Mouse (Mus musculus) liver (tissue): Measurements from ENCODE around the gene Brd7.

Source experiments
- DNase-seq: peaks from one replicate; pipeline ENCODE4 v3.0.0-alpha.2; 2020; ENCODE audit warnings: mixed read lengths

Gene Brd7

GRCm38 (mm10) chr8:88349046-88349445 lies 12.9 kb downstream of the Brd7 start:
- no peak for DNase-seq

GRCm38 (mm10) chr8:88342026-88342425 lies 20.0 kb downstream of the Brd7 start:
- no peak for DNase-seq

- no peak for DNase-seq
These were observed 21.9 kb downstream of the Brd7 start for GRCm38 (mm10) chr8:88339887-88340695.

- no peak for DNase-seq
These were observed 22.8 kb downstream of the Brd7 start for GRCm38 (mm10) chr8:88339221-88339620.

GRCm38 (mm10) chr8:88334975-88335374 lies 27.0 kb downstream of the Brd7 start:
- DNase-seq: peak; percentile 70

- no peak for DNase-seq
These were observed 27.6 kb downstream of the Brd7 start for GRCm38 (mm10) chr8:88334384-88334783.

- DNase-seq: no peak
These were observed 31.2 kb downstream of the Brd7 start for GRCm38 (mm10) chr8:88330816-88331215.

GRCm38 (mm10) chr8:88328689-88329088 lies 33.3 kb downstream of the Brd7 start:
- DNase-seq: no peak

- DNase-seq: no peak
These were observed 35.7 kb downstream of the Brd7 start for GRCm38 (mm10) chr8:88326328-88326727.

GRCm38 (mm10) chr8:88325795-88326194 lies 36.2 kb downstream of the Brd7 start:
- DNase-seq: no peak

GRCm38 (mm10) chr8:88325251-88325650 lies 36.7 kb downstream of the Brd7 start:
- DNase-seq: no peak

GRCm38 (mm10) chr8:88324760-88325159 lies 37.2 kb downstream of the Brd7 start:
- no peak for DNase-seq

- DNase-seq: no peak
These were observed 38.5 kb downstream of the Brd7 start for GRCm38 (mm10) chr8:88323523-88323922.

- no peak for DNase-seq
These were observed 40.6 kb downstream of the Brd7 start for GRCm38 (mm10) chr8:88321387-88321786.

- no peak for DNase-seq
These were observed 41.9 kb downstream of the Brd7 start for GRCm38 (mm10) chr8:88320134-88320533.

- peak; percentile 2 for DNase-seq
These were observed 43.8 kb downstream of the Brd7 start for GRCm38 (mm10) chr8:88318151-88318550.

GRCm38 (mm10) chr8:88317341-88317740 lies 44.7 kb downstream of the Brd7 start:
- peak; percentile 3 for DNase-seq

GRCm38 (mm10) chr8:88316139-88316931 lies 45.7 kb downstream of the Brd7 start:
- peak; percentile 27 for DNase-seq

- no peak for DNase-seq
These were observed 46.7 kb downstream of the Brd7 start for GRCm38 (mm10) chr8:88315302-88315701.

GRCm38 (mm10) chr8:88313991-88314390 lies 48.0 kb downstream of the Brd7 start:
- no peak for DNase-seq

GRCm38 (mm10) chr8:88312966-88313365 lies 49.0 kb downstream of the Brd7 start:
- DNase-seq: no peak

GRCm38 (mm10) chr8:88310286-88310685 lies 51.7 kb downstream of the Brd7 start:
- no peak for DNase-seq

GRCm38 (mm10) chr8:88309881-88310280 lies 52.1 kb downstream of the Brd7 start:
- DNase-seq: no peak

GRCm38 (mm10) chr8:88309274-88309873 lies 52.6 kb downstream of the Brd7 start:
- no peak for DNase-seq
